Comparison of ENCODE assay signal across 14 mouse cellular contexts in the genomic region with DNA sequence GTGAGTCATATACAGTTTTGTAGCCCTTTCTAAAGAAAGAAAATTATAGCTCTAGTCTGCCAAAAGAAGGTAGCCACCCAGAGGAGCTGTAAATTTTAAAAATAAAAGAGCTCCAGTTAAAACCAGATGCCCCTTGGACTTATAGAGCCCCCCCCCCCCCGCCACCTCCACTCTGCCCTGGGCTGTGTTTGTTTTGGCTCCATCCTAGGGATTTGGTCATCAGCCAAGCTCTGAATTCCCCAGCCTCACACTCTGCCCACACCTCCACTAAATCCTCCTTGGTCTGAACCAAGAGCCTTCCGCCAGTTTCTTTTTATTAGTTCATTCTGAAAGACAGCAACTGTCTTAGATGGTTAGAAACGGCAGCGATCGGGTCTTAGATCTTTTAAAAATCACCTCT. TPM values are rescaled to one million over a fixed set of nuclear protein-coding genes. Genes with fewer than 3 reads are reported as not detected.
DNase-seq lines count a peak whose midpoint lies in the region; ATAC-seq and TF ChIP-seq lines count a peak whose summit lies in the region.
"Had no signal": no experiment of that assay in that cellular context is flagged by ENCODE, and none has a peak within 500 bp of the region (broad histone marks: within the 10 kb centered on the region; RNA-seq: fewer than 3 reads in every experiment).

No protein-coding gene starts in this region.

- no peak overlapping the region for H3K4me3 ChIP-seq in limb, embryonic 12.5 days (replicated peaks)
- H3K4me3 ChIP-seq in limb, embryonic 10.5 days = no peak overlapping the region
- H3K4me3 ChIP-seq in liver, postnatal 0 days (ENCODE audit: low read depth, low read length) = no peak overlapping the region
- H3K4me3 ChIP-seq: hindbrain, embryonic 15.5 days; megakaryocyte, embryonic 14.5 days; neural tube, embryonic 12.5 days had no signal

- no peak for DNase-seq in frontal cortex, postnatal 25 days (ENCODE audit: low spot score in 2 of 2)
- DNase-seq in limb, embryonic 10.5 days (ENCODE audit: low spot score) = no peak
- peak; percentile 20 for DNase-seq in brain, adult 2 months (ENCODE audit: low read depth, low spot score)
- peak; percentile 59 for DNase-seq in liver, postnatal 0 days
- no peak for DNase-seq in right cerebral cortex, postnatal 4 days
- DNase-seq: cerebellum, adult 18-20 months had no signal

- no peaks in the 10 kb centered on the region for H3K36me3 ChIP-seq in limb, embryonic 12.5 days
- no peaks in the 10 kb centered on the region for H3K36me3 ChIP-seq in limb, embryonic 10.5 days
- no peaks in the 10 kb centered on the region for H3K36me3 ChIP-seq in liver, postnatal 0 days (replicated peaks; ENCODE audit: insufficient read depth, low read length)
- H3K36me3 ChIP-seq: hindbrain, embryonic 15.5 days; neural tube, embryonic 12.5 days had no signal

- 34% methylated on average over 5 of the region's 5 CpGs for WGBS in limb, embryonic 12.5 days
- 81% methylated on average over 5 of the region's 5 CpGs for WGBS in limb, embryonic 10.5 days
- 64% methylated on average over 5 of the region's 5 CpGs for WGBS in liver, postnatal 0 days (ENCODE audit: insufficient replicate concordance)

- H3K4me2 ChIP-seq in limb, embryonic 12.5 days = no peak overlapping the region
- no peak overlapping the region for H3K4me2 ChIP-seq in liver, postnatal 0 days (ENCODE audit: low read depth, low read length)
- H3K4me2 ChIP-seq: hindbrain, embryonic 15.5 days; neural tube, embryonic 12.5 days had no signal

- no peak for TF ChIP-seq EP300 in liver, postnatal 0 days (IDR thresholded peaks at IDR 0.05; ENCODE audit: low read depth)

- peak overlapping the region; percentile 30; the same call in 1 of the 2 replicates for H3K27ac ChIP-seq in limb, embryonic 12.5 days
- H3K27ac ChIP-seq in limb, embryonic 10.5 days = no peak overlapping the region
- H3K27ac ChIP-seq in liver, postnatal 0 days (ENCODE audit: low read depth) = no peak overlapping the region
- H3K27ac ChIP-seq: hindbrain, embryonic 15.5 days; neural tube, embryonic 12.5 days had no signal

- peaks cover 10% of the 10 kb centered on the region for H3K4me1 ChIP-seq in limb, embryonic 12.5 days (replicated peaks)
- H3K4me1 ChIP-seq in limb, embryonic 10.5 days = 0 out of 2 replicates have a peak, but pooled peaks cover 3% of the 10 kb centered on the region
- no peaks in the 10 kb centered on the region for H3K4me1 ChIP-seq in liver, postnatal 0 days (ENCODE audit: insufficient read depth)
- H3K4me1 ChIP-seq: hindbrain, embryonic 15.5 days; megakaryocyte, embryonic 14.5 days; neural tube, embryonic 12.5 days had no signal

- H3K9ac ChIP-seq in limb, embryonic 12.5 days (replicated peaks) = no peak overlapping the region
- no peak overlapping the region for H3K9ac ChIP-seq in liver, postnatal 0 days (replicated peaks)
- H3K9ac ChIP-seq: hindbrain, embryonic 15.5 days; neural tube, embryonic 12.5 days had no signal

- ATAC-seq in frontal cortex, adult (ENCODE audit: low TSS enrichment) = 0 out of 2 replicates have a peak, but pooled peaks have one; percentile 16
- peak; percentile 85; the same call in 1 of the 2 replicates for ATAC-seq in limb, embryonic 12.5 days (ENCODE audit: insufficient number of reproducible peaks, insufficient read depth, low FRiP score, low TSS enrichment, low read depth)
- ATAC-seq in liver, postnatal 0 days = peak; percentile 57; the same call in 1 of the 2 replicates
- no peak for ATAC-seq in activated CD4-positive, CD25-positive, alpha-beta regulatory T cell, adult 4 months

- TF ChIP-seq CTCF in liver, postnatal 0 days (IDR thresholded peaks at IDR 0.05; ENCODE audit: low read depth) = no peak

- peaks cover 8% of the 10 kb centered on the region for H3K27me3 ChIP-seq in limb, embryonic 12.5 days
- no peaks in the 10 kb centered on the region for H3K27me3 ChIP-seq in limb, embryonic 10.5 days (ENCODE audit: low read depth, poor library complexity, severe bottlenecking)
- H3K27me3 ChIP-seq in liver, postnatal 0 days (ENCODE audit: insufficient read depth, low read length) = no peaks in the 10 kb centered on the region
- H3K27me3 ChIP-seq: CH12.LX; hindbrain, embryonic 15.5 days; megakaryocyte, embryonic 14.5 days; neural tube, embryonic 12.5 days had no signal

- 0 out of 2 replicates have a peak, but pooled peaks cover 5% of the 10 kb centered on the region for H3K9me3 ChIP-seq in limb, embryonic 12.5 days
- H3K9me3 ChIP-seq in limb, embryonic 10.5 days (replicated peaks) = no peaks in the 10 kb centered on the region
- no peaks in the 10 kb centered on the region for H3K9me3 ChIP-seq in liver, postnatal 0 days (ENCODE audit: low read length)
- H3K9me3 ChIP-seq: hindbrain, embryonic 15.5 days; neural tube, embryonic 12.5 days had no signal

RNA-seq across cellular contexts. Expression of a gene that starts 19.0 kb away (rescaled TPM):
- polyA plus RNA-seq in limb, embryonic 12.5 days (2016; fragmentation: Nextera tagmentation; extraction: Ambion mirVana) = not detected in 2 replicates
- polyA plus RNA-seq in limb, embryonic 10.5 days (2016; fragmentation: Nextera tagmentation; extraction: Ambion mirVana) = not detected in 2 replicates
- not detected in 2 replicates for polyA plus RNA-seq in liver, postnatal 0 days (2015; fragmentation: Nextera tagmentation; extraction: Ambion mirVana)
- not detected for polyA plus RNA-seq in activated CD4-positive, CD25-positive, alpha-beta regulatory T cell, adult 4 months (2017; shearing (Covaris generic))
- polyA plus RNA-seq: testis, adult 2 months had no signal

RNA-seq across cellular contexts. Expression of a gene that starts 24.4 kb away (rescaled TPM):
- polyA plus RNA-seq in limb, embryonic 12.5 days (2016; fragmentation: Nextera tagmentation; extraction: Ambion mirVana) = not detected in 2 replicates
- 0.08 and 0.19 TPM in 2 replicates for polyA plus RNA-seq in limb, embryonic 10.5 days (2016; fragmentation: Nextera tagmentation; extraction: Ambion mirVana)
- not detected in 2 replicates for polyA plus RNA-seq in liver, postnatal 0 days (2015; fragmentation: Nextera tagmentation; extraction: Ambion mirVana)
- polyA plus RNA-seq in activated CD4-positive, CD25-positive, alpha-beta regulatory T cell, adult 4 months (2017; shearing (Covaris generic)) = not detected

RNA-seq across cellular contexts. Expression of a gene that starts 24.7 kb away (rescaled TPM):
- polyA plus RNA-seq in limb, embryonic 12.5 days (2016; fragmentation: Nextera tagmentation; extraction: Ambion mirVana) = 61.5 and 65.5 TPM in 2 replicates
- 69.8 and 70.8 TPM in 2 replicates for polyA plus RNA-seq in limb, embryonic 10.5 days (2016; fragmentation: Nextera tagmentation; extraction: Ambion mirVana)
- 22.6 and 25.9 TPM in 2 replicates for polyA plus RNA-seq in liver, postnatal 0 days (2015; fragmentation: Nextera tagmentation; extraction: Ambion mirVana)
- 10 to 100 TPM; 29.8 to 31.1 TPM for polyA plus RNA-seq in activated CD4-positive, CD25-positive, alpha-beta regulatory T cell, adult 4 months (2017; shearing (Covaris generic))

Comparison
In these comparisons a context has a peak if more than half of its experiments do, and no peak if none do; other contexts are left out.
1. DNase-seq: peak in brain, adult 2 months (single experiment) and liver, postnatal 0 days (single experiment); none in frontal cortex, postnatal 25 days (0 of 2), limb, embryonic 10.5 days (single experiment) and right cerebral cortex, postnatal 4 days (single experiment).